Mouse (Mus musculus): ENCODE measurements around the gene Jak1.
A peak's percentile ranks its signal among the peaks of the same experiment; 100 is the strongest.

Jak1 gene

DNA sequence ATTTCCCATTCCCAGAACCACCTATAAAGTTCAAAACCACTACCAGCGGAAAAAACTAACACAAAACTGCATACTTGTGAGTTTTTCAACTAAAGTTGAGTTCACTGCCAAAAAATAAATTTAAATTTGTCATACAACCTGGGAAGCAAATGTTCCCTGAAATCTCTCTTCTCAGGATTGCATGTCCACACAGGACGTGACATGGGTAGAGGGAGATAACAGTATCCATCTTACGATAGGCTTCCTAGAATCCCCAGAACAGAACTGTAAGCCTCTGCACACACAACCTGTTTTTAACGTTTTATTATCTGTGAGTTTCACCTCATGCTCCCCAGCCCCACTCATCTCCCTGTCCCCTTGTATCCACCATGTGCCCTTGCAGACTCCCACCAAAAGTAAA, 26.5 kb downstream of the Jak1 start:
- DNase-seq (ENCODE audit: low spot score), result no peak

DNA sequence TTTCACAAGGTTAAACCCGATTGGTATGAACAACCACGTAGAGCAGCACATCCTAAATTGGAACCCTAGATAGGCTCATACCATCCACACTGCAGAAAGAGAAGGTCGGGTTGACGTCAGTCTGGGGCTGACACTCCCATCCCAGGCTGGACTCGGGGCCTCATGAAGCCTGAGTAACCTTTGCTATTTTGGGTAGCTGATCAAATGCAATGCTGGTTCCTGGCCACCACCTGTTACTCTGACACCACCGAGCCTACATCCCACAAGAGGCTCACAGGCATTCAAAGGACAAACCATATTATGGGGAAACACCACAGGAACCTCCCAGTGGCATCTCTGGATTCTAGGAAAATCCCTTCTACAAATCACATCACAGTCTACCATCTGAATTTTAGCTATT, 28.3 kb downstream of the Jak1 start:
- DNase-seq (ENCODE audit: low spot score), result no peak

GRCm38 (mm10) chr4:101235964-101236363, 29.1 kb downstream of the Jak1 start:
- no peak for DNase-seq (ENCODE audit: low spot score)

- DNase-seq (ENCODE audit: low spot score), result no peak
These were observed 30.3 kb downstream of the Jak1 start for GRCm38 (mm10) chr4:101234753-101235152.

DNA sequence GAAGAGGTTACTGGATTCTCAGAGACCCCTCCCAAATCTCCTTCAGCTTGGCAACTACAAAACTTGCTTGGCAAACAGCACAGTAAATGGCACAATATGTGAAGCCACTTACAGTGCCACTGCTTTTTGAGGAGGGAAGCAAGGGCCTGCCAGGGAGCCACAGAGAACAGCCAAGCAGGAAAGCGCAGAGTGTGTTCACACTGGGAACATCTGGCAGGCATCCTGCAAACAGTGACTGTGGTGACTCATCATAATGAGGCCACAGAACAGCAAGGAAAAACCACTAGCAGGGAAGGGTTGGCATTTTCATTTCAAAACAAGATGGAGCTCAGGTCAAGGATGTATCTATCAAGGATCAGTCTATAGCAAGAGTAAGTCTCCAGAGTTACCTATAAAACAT, 30.8 kb downstream of the Jak1 start:
- DNase-seq (ENCODE audit: low spot score), result no peak

DNA sequence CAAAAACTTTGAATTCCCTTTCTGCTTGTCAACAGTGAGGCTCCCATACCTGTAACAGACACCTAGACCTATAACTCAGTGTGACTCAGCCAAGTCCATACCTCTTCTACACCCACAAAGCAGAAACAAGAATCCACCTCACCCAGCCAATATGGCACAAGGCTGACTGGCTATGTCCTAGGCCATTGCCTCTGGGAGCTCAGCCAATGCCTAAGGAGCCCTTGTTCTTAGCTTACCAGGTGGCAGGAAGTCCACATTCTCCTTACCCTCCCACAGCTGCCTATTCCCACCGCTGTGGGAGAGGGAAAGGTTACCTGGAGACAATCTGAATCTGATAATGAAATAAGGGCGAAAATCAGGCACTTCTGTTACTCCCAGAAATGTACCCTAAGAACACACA, 34.5 kb downstream of the Jak1 start:
- DNase-seq (ENCODE audit: low spot score), result no peak

- DNase-seq (ENCODE audit: low spot score), result no peak
These were observed 37.7 kb downstream of the Jak1 start for GRCm38 (mm10) chr4:101227398-101227797.

DNA sequence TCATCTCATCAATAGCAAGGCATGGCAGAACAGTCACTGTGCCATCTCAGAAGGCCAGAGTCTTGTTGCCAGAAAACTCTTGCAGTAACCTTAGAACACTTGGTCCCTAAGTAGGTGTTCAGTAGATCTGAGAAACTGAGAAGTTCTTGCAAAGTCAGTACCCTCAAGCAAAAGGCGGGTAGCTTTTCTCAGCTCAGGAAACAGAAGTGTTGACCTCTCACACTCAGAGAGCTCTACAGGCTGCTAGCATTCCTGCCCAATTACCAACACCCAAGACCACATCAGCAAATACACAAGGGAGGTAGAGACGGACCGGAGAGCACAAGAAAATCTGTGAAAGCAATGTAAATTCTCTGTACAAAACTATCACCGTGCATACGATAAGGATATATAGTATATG, 39.1 kb downstream of the Jak1 start:
- no peak for DNase-seq (ENCODE audit: low spot score)

- DNase-seq (ENCODE audit: low spot score), result no peak
These were observed 44.1 kb downstream of the Jak1 start for GRCm38 (mm10) chr4:101220946-101221345.

DNA sequence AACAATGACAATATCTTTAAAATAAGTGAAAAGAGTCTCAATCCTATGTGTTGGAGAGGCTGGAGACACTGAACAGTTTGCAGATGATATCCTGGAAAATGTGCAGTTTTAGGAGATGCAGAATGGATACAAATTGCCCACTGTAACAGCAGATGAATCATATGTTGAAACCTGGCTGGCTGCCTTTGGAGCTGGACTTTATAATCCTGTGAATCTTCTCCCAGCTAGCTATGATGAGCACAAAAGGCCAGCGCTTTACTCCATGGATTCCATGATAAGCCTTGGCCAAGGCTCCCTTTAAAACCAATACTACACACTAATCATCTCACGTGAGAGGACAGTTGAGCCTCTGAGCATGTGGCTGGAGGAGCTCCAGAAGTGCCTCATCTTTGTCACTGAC, 45.2 kb downstream of the Jak1 start:
- DNase-seq (ENCODE audit: low spot score), result no peak

DNA sequence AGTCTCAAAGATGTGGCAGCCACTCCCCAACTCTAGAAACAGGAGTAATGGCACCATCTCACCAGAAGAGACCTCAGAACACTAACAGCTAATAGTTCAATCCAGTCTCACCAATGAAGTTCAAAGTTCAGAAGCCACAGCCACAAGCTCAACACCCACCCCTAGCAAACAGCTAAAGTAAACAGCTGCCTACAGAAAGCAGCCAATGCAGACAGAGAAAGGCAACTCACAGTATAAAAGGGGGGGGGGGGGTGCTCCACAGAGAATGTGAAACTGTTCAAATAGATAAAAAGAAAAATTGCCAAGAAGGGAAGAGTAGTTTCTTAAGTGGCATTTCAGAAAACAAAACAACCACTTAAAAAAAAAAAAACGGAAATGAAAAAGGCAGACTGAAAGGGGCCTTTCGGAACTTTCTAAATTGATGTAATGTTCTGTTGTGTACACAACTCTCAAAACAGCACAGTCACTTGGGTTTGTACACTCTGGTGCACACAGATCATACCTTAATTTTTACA, 48.0 kb downstream of the Jak1 start:
- DNase-seq (ENCODE audit: low spot score), result peak; percentile 61

GRCm38 (mm10) chr4:101216286-101216685, 48.8 kb downstream of the Jak1 start:
- DNase-seq (ENCODE audit: low spot score), result no peak

DNA sequence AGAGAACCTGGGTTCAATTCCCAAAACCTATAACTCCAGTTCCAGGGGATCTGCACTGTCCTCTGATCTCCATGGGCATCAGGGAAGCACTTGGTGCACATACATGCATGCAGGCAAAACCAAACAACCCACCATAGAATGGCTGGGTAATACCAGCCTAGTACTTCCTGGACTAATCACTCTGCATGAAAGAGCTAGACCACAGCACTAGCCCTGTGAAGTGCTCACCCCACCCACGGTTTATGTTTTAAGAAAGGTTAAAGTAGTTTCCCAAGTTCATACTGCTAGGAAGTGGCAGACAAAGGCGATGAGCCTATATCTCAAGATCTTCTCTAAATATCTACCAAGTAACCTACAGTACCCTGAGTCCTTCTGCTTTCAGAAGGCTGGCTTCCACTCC, 51.6 kb downstream of the Jak1 start:
- DNase-seq (ENCODE audit: low spot score), result peak; percentile 73

- DNase-seq (ENCODE audit: low spot score), result no peak
These were observed 57.6 kb downstream of the Jak1 start for GRCm38 (mm10) chr4:101207492-101207891.

- no peak for DNase-seq (ENCODE audit: low spot score)
These were observed 61.6 kb downstream of the Jak1 start for GRCm38 (mm10) chr4:101203518-101203917.

DNA sequence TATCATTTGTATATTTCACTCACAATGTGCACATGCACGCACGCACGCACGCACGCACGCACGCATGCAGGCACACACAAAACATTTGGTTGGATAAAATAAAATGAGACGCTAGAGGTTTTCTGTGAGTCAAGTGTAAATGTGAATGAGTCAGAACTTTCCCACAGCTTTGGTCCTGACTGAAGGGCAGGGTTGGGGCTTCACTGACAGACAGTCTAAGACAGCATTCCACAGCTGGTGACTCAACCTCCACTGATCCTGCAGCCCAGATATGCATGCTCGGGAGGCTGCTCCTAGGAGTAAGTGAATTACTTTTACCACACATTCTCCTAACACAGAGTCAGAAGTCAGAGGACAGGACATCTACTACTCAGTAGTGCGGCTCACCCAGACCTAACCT, 62.5 kb downstream of the Jak1 start:
- DNase-seq (ENCODE audit: low spot score), result no peak

DNA sequence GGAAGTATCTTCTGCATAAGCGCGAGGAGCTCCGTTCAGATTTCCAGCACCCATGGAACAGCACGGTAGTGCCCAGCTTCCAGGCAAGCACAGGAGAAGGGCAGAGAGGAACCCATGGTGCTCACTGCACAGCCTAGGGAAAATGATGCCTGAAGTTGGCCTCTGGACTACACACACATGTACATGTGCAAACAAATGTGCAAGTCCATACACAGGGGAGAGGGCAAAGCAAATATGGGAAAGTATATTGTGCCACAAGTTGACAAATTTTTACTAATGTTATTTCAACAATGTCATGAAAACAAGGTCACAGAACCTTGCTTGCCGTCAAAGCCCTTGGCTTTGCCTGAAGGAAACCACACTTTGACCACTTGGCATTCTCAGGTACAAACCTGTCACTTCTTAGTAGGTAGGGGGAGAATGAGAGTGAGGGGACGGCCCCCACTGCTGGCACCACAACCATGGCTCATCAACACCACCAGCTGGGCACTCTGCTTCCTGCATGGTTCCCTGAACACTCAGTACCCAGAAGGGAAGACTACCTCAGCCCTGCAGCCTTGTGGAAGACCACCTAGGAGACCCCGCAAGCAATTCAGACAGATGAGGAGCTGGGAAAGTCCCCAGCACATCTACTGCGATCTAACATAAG, 65.5 kb downstream of the Jak1 start:
- DNase-seq (ENCODE audit: low spot score), result peak; percentile 61

DNA sequence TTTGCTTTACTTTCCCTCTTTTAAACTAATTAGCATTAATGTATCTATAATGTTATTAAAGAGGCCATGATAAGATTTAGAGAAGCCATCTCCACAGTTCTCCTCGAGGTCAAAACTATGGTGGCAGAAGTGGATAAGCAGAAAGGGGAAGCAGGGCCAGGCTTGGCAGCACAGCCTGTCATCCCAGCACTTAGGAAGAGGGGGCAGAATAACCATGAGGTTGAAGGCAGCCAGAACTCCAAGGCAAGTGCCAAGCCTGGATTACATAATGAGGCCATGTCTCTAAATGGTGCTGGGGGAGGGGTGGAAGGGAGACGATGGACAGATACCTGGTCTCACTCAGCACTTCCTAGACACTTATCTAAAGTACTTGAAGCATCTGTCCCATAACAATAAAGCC, 66.7 kb downstream of the Jak1 start:
- DNase-seq (ENCODE audit: low spot score), result no peak

DNA sequence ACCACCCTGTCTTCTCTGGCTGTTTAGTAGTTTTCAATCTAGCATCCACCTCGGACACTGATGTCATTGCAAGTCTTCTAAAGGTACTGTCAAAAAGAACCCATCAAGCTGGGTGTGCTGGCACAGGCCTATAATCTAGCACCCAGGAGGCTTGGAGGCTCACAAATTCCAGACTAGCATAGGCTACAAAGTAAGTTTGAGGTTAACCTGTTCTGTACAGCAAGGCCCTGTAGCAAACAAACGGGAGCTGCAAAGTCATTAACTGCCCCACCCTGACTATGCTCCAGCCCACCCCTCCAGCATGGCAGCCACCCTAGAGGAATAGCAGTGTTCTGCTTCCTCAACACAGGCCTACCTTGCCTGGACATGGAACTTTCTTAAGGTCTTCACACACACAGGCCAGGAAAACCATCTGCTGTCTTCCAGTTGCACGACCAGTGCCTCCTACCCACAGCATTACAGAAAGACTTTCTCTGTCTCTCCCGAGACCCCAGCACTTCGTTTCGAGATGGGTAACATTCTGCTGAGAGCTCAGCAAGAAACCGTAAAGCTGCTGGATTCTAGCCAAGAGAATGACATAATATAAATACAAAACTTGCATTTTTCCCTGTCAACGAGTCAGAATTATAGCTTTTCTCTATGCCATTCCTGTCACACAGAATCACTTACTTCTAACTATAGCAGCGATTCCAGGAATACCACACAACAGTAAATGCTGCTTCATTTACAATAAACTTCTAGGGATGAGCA, 67.5 kb downstream of the Jak1 start:
- DNase-seq (ENCODE audit: low spot score), result no peak

DNA sequence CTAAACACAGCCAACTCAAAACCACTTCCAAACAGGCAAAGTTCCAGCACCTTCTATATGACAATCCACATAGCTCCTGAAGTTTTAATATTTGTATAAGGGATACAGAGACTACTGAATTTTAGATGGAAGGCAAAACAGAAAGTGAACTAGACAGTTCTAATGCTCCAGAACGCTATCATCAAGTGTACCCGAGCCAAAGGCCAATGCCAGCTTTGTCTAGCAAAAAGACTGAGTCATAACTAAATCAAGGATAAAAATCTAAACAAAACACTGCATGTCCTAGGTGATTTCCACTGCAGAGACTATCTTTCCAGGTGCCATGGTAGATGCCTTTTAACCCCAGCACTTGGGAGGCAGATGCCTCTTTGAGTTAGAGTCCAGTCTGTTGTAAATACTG, 68.7 kb downstream of the Jak1 start:
- no peak for DNase-seq (ENCODE audit: low spot score)

GRCm38 (mm10) chr4:101194170-101194569, 70.9 kb downstream of the Jak1 start:
- DNase-seq (ENCODE audit: low spot score), result peak; percentile 59

DNA sequence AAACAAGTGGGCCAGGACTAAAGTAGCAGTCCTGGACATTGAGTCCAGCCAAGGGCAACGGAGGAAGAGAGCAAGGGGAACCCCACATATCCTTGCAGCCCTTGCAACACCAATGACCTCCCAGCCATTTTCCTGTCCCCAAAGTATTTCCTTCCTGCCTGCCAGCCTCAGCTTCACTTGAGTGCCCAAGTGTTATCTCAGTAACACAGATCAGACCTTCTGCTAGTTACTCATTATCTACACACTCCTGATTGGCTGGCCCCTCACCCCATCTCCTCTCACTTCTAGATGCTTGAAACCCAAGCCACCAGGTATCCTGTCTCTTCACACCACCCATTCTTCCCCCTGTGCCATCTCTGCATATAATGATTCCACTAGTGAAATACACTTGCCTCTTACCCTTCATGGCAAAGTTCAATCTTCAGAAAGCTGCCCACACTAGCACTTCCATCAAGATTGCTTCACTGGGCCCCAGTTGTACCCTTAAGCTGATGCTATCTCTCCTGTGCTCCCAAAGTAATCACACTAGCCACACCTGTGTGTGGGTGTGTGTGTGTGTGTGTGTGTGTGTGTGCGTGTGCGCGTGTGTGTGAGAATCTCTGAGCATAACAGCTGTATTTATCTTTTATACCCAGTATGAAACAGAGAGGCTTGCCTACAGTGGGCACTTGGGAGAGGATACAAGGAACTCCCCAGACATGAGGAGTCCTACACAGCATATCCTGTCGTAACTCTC, 72.7 kb downstream of the Jak1 start:
- DNase-seq (ENCODE audit: low spot score), result no peak

DNA sequence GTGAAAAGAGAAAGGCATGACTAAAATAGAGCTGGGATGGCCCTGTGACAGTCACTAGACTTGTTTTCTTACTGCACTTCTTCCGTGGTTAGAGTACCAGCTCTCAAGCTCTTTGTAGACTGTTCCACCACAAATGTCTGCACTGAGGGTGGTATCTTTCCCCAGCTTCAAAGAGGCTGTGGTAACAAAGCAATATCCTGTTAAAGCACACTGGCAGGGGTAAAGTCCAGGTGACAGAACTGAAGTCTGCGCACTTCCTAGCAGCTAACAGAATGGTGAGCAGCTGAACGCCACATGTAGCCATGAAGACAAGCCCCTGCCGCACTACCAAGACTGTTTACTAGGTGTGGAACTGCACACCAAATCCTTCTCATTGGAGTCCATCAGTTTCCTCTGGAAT, 77.7 kb downstream of the Jak1 start:
- DNase-seq (ENCODE audit: low spot score), result peak; percentile 94
